Mouse (Mus musculus) gastrocnemius, postnatal 14 days (tissue): ENCODE measurements around the gene Daam2. TPM values are rescaled to one million over a fixed set of nuclear protein-coding genes. Genes with fewer than 3 reads are reported as not detected.
"Not testable (repeated sequence)": the region's sequence is repeated elsewhere in the genome, so short reads cannot be mapped to it uniquely, and the experiment has no call there.

Experiments used
- DNase-seq: peaks from one replicate; pipeline ENCODE4 v3.0.0; 2021; ENCODE audit warnings: mixed read lengths
- intact Hi-C: fragments of 180-260 bp; cut with DNase I; formaldehyde crosslinking; loops from one replicate; pipeline ENCODE4 v1.15.1; 2025; ENCODE audit warnings: low total_unique reads
- total RNA-seq, 2 experiments: library from RNA; stranded (reverse); gene quantifications; 2 replicates each; pipeline ENCODE4 v1.2.3; 2021

The Daam2 gene
- total RNA-seq, 2 experiments from 2014 or later: 9.2 to 9.7 TPM

- no peak for DNase-seq
- intact Hi-C loops: no loop called here
Measured at GRCm38 (mm10) chr17:49499635-49500034, 64.5 kb downstream of the Daam2 start.

- DNase-seq: no peak
- intact Hi-C loops: no loop called here
Measured at GRCm38 (mm10) chr17:49498169-49498568, 66.0 kb downstream of the Daam2 start.

GRCm38 (mm10) chr17:49493276-49493675 is 70.9 kb downstream of the Daam2 start:
- DNase-seq: no peak
- intact Hi-C loops: no loop called here

- intact Hi-C loops: no loop called here
- DNase-seq: peak; percentile 49
Measured at GRCm38 (mm10) chr17:49489098-49489497, 75.0 kb downstream of the Daam2 start.

GRCm38 (mm10) chr17:49484435-49484834 is 79.7 kb downstream of the Daam2 start:
- no peak for DNase-seq
- intact Hi-C loops: no loop called here

GRCm38 (mm10) chr17:49481876-49482275 is 82.3 kb downstream of the Daam2 start:
- intact Hi-C loops: no loop called here
- no peak for DNase-seq

- no peak for DNase-seq
- intact Hi-C loops: no loop called here
Measured at GRCm38 (mm10) chr17:49477370-49477769, 86.8 kb downstream of the Daam2 start.

- intact Hi-C loops: no loop called here
Measured at GRCm38 (mm10) chr17:49475174-49475573, 89.0 kb downstream of the Daam2 start.

GRCm38 (mm10) chr17:49474051-49474450 is 90.1 kb downstream of the Daam2 start:
- intact Hi-C loops: no loop called here
- no peak for DNase-seq

More at GRCm38 (mm10) chr17:49475174-49475573, 89.0 kb downstream of the Daam2 start:
- no peak for DNase-seq

- intact Hi-C loops: no loop called here
- DNase-seq: peak; percentile 35
Measured at GRCm38 (mm10) chr17:49472626-49473025, 91.5 kb downstream of the Daam2 start.

- intact Hi-C loops: loop anchor here (5.0 kb wide), 1 partner anchor 429 kb away; no protein-coding TSS in a partner anchor
- peak; percentile 75 for DNase-seq
Measured at GRCm38 (mm10) chr17:49468223-49468622, 95.9 kb downstream of the Daam2 start.

- intact Hi-C loops: loop anchor here (5.0 kb wide), 1 partner anchor 432 kb away; no protein-coding TSS in a partner anchor
- no peak for DNase-seq
Measured at GRCm38 (mm10) chr17:49464884-49465283, 99.3 kb downstream of the Daam2 start.

- DNase-seq: no peak
- intact Hi-C loops: no loop called here
Measured at GRCm38 (mm10) chr17:49458386-49458785, 105.8 kb downstream of the Daam2 start.

GRCm38 (mm10) chr17:49457833-49458232 is 106.3 kb downstream of the Daam2 start:
- intact Hi-C loops: no loop called here
- no peak for DNase-seq

GRCm38 (mm10) chr17:49456334-49456733 is 107.8 kb downstream of the Daam2 start:
- no peak for DNase-seq
- intact Hi-C loops: no loop called here

- DNase-seq: no peak
- intact Hi-C loops: no loop called here
Measured at GRCm38 (mm10) chr17:49450922-49451321, 113.2 kb downstream of the Daam2 start.

GRCm38 (mm10) chr17:49449230-49449608 is 114.9 kb downstream of the Daam2 start:
- no peak for DNase-seq
- intact Hi-C loops: no loop called here

GRCm38 (mm10) chr17:49448570-49449229 is 115.4 kb downstream of the Daam2 start:
- no peak for DNase-seq
- intact Hi-C loops: no loop called here

- intact Hi-C loops, DNase-seq: not testable (repeated sequence)
Measured at GRCm38 (mm10) chr17:49442841-49443240, 121.3 kb downstream of the Daam2 start.

- intact Hi-C loops: no loop called here
- no peak for DNase-seq
Measured at GRCm38 (mm10) chr17:49440331-49441130, 123.6 kb downstream of the Daam2 start.

- no peak for DNase-seq
- intact Hi-C loops: no loop called here
Measured at GRCm38 (mm10) chr17:49439706-49440105, 124.4 kb downstream of the Daam2 start.
